Mouse (Mus musculus): Measurements from ENCODE around the gene Ino80d.

The Ino80d gene

GRCm38 (mm10) chr1:63107614-63108327 is 6.7 kb downstream of the Ino80d start:
- DNase-seq (ENCODE audit: low read depth): no peak

- DNase-seq (ENCODE audit: low read depth): no peak
These were observed 11.6 kb downstream of the Ino80d start for GRCm38 (mm10) chr1:63102758-63103451.

GRCm38 (mm10) chr1:63100196-63100595 is 14.3 kb downstream of the Ino80d start:
- DNase-seq (ENCODE audit: low read depth): no peak

GRCm38 (mm10) chr1:63098831-63099230 is 15.6 kb downstream of the Ino80d start:
- DNase-seq (ENCODE audit: low read depth): no peak

GRCm38 (mm10) chr1:63096071-63096470 is 18.4 kb downstream of the Ino80d start:
- DNase-seq (ENCODE audit: low read depth): no peak

- DNase-seq (ENCODE audit: low read depth): no peak
These were observed 24.7 kb downstream of the Ino80d start for GRCm38 (mm10) chr1:63089795-63090194.

GRCm38 (mm10) chr1:63088614-63089013 is 25.9 kb downstream of the Ino80d start:
- DNase-seq (ENCODE audit: low read depth): no peak

GRCm38 (mm10) chr1:63080277-63080676 is 34.2 kb downstream of the Ino80d start:
- no peak for DNase-seq (ENCODE audit: low read depth)

GRCm38 (mm10) chr1:63076383-63076782 is 38.1 kb downstream of the Ino80d start:
- DNase-seq (ENCODE audit: low read depth): no peak

GRCm38 (mm10) chr1:63071379-63071778 is 43.1 kb downstream of the Ino80d start:
- no peak for DNase-seq (ENCODE audit: low read depth)

GRCm38 (mm10) chr1:63058361-63058760 is 56.1 kb downstream of the Ino80d start:
- no peak for DNase-seq (ENCODE audit: low read depth)

GRCm38 (mm10) chr1:63057849-63058248 is 56.6 kb downstream of the Ino80d start:
- no peak for DNase-seq (ENCODE audit: low read depth)

- no peak for DNase-seq (ENCODE audit: low read depth)
These were observed 57.1 kb downstream of the Ino80d start for GRCm38 (mm10) chr1:63057318-63057717.

GRCm38 (mm10) chr1:63055386-63055785 is 59.1 kb downstream of the Ino80d start:
- DNase-seq (ENCODE audit: low read depth): no peak

GRCm38 (mm10) chr1:63050866-63051265 is 63.6 kb downstream of the Ino80d start:
- no peak for DNase-seq (ENCODE audit: low read depth)

- no peak for DNase-seq (ENCODE audit: low read depth)
These were observed 64.5 kb downstream of the Ino80d start for GRCm38 (mm10) chr1:63049977-63050376.

- DNase-seq (ENCODE audit: low read depth): no peak
These were observed 66.5 kb downstream of the Ino80d start for GRCm38 (mm10) chr1:63047983-63048382.

GRCm38 (mm10) chr1:63032929-63033328 is 81.5 kb downstream of the Ino80d start:
- DNase-seq (ENCODE audit: low read depth): no peak

- DNase-seq (ENCODE audit: low read depth): no peak
These were observed 94.6 kb downstream of the Ino80d start for GRCm38 (mm10) chr1:63019916-63020315.

- no peak for DNase-seq (ENCODE audit: low read depth)
These were observed 109.3 kb downstream of the Ino80d start for GRCm38 (mm10) chr1:63005013-63005646.

- no peak for DNase-seq (ENCODE audit: low read depth)
These were observed 112.6 kb downstream of the Ino80d start for GRCm38 (mm10) chr1:63001874-63002273.

- DNase-seq (ENCODE audit: low read depth): no peak
These were observed 121.1 kb downstream of the Ino80d start for GRCm38 (mm10) chr1:62993348-62993747.

- no peak for DNase-seq (ENCODE audit: low read depth)
These were observed 121.8 kb downstream of the Ino80d start for GRCm38 (mm10) chr1:62992648-62993047.

All from c-Kit-positive CD71-positive TER-119-negative erythroid progenitor cells, embryonic 14.5 days (primary cell).